Mouse (Mus musculus) layer of hippocampus, adult 11-12 months (tissue): ENCODE measurements around the gene Cd300e.
A peak's percentile ranks its signal among the peaks of the same experiment; 100 is the strongest.

ENCODE experiments used
- DNase-seq: peaks from one replicate; pipeline ENCODE4 v3.0.0; 2022; ENCODE audit warnings: low spot score

Cd300e gene

GRCm38 (mm10) chr11:115062077-115062476, at the start of gene Cd300e:
Cd300e (minus strand) TSS chr11:115062177.
- no peak for DNase-seq

DNA sequence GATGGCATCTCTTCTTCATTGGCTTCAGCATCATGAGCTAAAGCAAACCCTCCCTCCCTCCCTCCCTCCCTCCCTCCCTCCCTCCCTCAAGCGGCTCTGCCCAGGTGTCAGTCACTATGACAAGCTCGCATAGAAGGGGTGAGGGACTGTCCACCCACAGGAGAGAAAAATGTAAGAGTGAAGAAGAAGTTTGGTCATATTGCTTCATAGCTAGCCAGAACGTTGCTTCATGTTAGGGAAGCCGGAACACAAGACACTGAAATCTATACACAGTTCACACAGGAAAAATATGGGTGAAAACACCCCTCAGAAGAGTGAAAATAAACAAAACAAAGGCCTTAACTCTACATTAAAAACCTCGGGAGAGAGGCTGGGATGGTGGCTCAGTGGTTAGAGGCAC, 48.3 kb upstream of the Cd300e start:
- no peak for DNase-seq

GRCm38 (mm10) chr11:115108176-115108575, 46.2 kb upstream of the Cd300e start:
- DNase-seq: no peak

DNA sequence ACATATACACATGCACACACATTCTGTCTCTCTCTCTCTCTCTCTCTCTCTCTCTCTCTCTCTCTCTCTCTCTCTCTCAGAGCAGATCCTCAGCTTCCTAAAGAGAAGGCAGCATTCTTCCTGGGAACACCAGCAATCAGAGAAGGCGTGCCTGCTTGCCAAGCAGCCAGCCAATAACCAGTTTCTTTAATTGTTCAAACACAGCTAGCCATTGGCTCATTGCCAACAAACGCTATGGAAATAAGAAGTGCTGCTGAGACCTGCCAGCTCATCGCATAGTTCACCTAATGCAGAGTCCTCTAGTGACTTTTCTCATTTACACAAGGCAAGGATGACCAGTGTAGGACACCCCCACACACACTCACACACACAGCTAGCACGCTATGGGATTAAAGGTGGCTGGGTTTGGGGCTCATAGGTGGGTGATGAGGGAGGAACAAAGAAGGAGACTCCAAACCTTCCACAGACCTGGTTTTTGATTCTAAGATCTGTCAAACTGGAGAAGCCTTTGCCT, 45.5 kb upstream of the Cd300e start:
- DNase-seq: no peak

GRCm38 (mm10) chr11:115106638-115107037, 44.7 kb upstream of the Cd300e start:
- no peak for DNase-seq

DNA sequence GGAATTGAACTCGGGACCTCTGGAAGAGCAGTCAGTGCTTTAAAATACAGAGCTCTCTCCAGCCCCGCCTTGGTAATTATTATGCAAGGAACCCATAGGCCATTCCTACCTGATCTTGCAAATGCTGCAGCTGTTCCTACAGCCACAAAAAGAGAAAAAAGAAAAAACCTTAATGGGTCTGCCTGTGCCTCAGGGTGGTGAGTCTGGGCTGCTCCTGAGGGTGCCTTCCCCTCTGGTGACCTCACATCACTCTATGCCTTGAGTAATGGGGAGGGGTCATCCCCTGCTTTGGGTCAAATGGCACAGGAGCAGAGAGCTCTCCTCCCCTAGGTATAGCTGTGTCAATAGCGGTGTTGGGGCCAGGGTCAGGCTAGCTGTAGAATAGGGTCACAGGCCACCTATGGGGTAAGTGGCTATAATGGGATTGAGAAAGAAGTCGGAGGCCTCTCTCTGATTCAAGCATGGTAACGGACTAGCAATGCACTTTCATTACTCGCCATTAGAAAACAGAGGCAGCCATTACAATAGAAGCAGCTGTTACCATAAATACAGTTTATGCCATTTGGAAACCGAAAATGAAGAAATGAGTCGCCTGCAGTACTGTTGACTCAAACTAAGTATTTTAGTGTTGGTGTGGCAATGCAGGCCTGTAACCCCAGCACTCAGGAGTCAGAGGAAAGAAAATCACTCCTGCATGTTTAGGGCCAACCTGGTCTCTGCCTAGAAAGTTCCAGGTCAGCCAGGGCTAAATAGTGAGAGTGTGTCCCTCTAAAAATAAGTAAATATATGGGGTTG, 43.0 kb upstream of the Cd300e start:
- DNase-seq: no peak

- no peak for DNase-seq
Observed at GRCm38 (mm10) chr11:115103470-115104413, 41.8 kb upstream of the Cd300e start.

GRCm38 (mm10) chr11:115102116-115102515, 40.1 kb upstream of the Cd300e start:
- DNase-seq: no peak

- no peak for DNase-seq
Observed at GRCm38 (mm10) chr11:115101615-115102051, 39.7 kb upstream of the Cd300e start.

- no peak for DNase-seq
Observed at GRCm38 (mm10) chr11:115100741-115101140, 38.8 kb upstream of the Cd300e start.

DNA sequence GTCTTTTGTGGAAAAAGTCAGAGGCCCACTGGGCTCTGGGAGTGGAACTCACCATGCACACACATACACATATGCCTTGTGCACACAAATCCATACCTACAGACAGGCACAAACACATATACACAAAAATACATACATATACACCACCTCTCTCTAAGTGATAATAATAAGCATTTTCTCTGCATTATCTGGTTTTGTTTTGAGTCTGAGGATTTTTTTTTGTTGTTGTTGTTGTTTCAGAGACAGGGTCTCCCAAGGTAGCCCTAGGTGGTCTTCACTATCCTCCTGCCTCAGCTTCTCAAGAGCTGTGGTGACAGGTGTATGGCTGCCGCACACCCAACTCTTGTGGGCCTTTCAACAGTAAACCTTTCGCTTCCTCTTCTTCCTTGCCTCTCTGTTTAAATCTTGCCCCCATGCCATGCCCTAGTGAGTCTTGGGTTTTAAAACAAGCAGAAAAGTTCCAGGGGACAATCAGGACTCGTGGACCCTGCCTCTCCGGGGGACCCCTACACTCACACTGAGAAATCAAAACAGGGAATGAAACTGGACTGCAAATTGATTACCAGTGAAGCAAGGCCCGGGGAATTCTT, 38.1 kb upstream of the Cd300e start:
- no peak for DNase-seq

DNA sequence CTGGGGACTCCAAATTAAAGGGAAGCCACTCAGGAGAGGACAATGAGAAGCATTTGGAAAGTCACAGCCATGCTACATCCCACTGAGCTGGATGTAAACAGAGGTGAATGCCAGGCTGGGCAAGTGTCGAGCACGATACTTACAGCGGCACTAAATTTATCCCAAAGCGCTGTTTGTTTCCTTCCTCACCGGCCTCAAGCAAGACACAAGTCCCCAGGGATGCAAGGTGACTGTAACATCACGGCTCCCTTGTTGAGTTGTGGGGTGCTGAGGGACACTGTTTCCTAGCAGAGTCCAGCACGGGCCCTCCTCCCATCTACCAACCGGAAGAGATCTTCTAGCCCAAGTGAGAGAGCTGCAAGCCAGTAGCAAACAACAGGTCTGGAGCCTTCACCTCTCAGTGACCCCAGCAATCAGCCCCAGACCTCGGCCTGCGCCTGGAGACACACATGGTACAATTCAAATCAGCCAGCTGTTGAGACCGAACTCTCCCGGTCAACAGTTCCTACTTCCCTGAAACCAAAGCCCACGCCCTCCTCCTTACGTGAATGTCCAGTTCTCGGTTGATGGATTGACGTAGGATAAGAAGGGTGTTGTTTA, 37.4 kb upstream of the Cd300e start:
- DNase-seq: no peak

GRCm38 (mm10) chr11:115098203-115098932, 36.4 kb upstream of the Cd300e start:
- DNase-seq: peak; percentile 43

GRCm38 (mm10) chr11:115092140-115092539, 30.2 kb upstream of the Cd300e start:
- no peak for DNase-seq

DNA sequence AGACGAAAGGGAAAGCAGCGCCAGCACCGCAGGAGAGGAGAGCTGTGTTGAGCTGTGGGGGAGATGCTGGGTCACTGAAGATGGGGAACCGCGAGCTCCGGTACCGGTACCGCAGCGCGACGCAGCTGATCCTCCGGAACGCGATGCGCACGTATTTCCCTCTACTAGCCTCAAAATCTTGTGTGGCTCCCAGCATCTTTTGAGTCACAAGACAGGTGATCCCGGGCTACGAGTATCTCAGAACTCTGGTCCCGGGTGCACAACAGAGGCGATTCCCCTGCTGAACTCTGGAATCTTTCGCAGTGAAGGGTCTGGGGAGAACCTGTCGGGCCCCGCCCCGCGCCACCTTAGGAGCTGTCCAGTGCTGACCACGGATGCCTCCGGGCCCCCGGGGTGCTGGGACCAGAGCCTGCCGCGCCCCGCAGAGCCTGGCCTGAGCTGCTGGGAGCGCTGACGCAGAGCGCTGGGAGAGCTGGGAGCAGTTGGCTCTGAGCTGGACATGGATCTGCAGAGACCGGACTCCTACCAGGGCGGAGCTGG, 29.5 kb upstream of the Cd300e start, which contains the start of gene Rab37:
TSS of gene Rab37 (plus strand) at position 70 of the 540 bp plus-strand sequence.
- DNase-seq: no peak

GRCm38 (mm10) chr11:115089853-115090252, 27.9 kb upstream of the Cd300e start:
- no peak for DNase-seq

- DNase-seq: no peak
Observed at GRCm38 (mm10) chr11:115086213-115086612, 24.2 kb upstream of the Cd300e start.

- no peak for DNase-seq
Observed at GRCm38 (mm10) chr11:115085064-115085463, 23.1 kb upstream of the Cd300e start.

DNA sequence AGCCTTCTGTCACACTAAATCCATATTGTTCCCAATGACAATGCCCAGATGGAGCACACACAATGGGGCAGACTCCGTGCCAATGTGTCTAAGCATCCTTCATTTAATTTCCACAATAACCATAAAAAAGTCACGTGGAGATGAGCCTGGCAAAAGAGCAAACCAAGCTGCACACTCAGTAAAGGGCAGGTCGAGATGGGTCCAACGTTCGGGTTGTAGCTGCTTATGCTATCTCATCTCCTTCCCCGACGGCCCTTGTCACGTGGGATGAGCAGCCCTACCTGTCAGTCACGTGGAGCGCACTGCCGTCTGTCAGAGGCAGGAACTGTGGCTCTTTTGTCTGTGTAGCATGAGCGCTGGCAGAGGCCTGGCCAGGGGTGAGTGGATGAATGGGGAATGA, 22.6 kb upstream of the Cd300e start:
- DNase-seq: no peak

DNA sequence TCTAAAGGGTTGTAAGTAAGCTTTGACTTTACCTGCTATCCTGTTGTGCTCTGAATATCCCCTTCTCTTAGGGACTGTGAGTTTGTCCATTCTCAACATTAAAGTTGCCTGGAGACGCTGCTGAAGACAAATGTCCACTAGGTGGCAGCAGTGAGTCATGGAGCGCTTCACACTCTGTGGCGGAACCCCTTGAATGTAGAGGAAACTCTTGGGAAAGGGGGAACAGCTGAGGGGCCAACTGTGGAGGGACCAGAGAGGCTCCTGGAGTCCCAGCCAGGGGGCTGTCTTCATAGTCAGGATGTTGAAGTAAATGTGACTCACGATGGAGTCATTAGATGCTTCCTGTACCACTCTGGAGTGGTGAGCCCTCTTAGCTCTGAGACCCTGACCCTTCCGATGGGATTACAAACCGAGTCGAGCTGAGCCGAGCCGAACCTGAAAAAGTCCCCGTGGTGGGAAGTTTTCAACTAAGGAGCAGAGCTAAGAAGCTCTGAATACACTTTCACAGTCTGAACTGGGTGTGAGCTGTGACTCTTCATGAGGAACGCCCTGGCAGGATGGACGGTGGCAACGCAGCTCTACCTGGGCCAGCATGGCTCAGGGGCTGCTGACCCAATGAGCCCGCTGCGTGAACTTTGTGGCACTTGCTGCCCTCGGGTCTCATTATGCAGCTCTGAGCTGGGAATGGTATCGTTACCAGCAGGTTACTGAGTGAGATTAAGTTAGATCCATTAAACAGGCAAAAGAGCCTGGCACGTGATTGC, 21.6 kb upstream of the Cd300e start:
- DNase-seq: peak; percentile 85
